Mouse (Mus musculus): Measurements from ENCODE around the gene Gm17545. TPM values are rescaled to one million over a fixed set of nuclear protein-coding genes. Genes with fewer than 3 reads are reported as not detected.

Gm17545 gene
- polyA plus RNA-seq, 1 experiment from 2014 or later: not detected

DNA sequence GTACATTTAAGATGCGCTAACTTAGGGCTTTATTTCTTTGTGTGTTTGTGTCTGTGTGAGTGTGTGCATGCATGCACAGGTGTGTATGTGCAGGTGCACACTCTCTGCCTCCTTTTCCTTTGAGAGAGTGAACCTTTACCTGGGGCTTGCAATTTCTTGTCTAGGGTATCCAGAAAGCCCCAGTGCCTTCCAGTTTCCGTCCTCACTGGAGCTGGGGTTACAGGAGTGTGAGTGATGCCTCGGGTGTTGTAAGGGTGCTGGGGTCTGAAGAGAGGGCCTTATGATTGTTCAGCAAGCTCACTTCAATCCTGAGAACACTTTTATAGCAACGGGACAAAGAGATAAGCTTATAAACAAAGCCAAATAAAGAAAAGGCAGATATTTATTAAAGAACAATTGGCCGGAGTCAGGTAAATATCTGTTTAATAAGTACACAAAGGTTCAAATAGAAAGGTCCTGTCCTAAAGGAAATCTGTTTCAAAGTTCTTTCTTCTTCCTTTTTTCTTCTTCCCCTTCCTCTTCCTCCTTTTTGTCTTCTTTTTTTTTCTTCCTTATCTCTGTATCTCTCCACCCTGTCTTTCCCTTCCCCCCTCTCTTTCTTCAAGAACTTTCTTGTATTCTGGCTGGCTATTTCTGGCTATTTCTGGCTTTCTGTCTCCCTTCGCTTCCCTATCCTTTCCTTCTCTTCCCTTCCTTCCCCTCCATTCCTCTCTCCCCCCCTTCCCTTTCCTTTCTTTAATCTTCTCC is 43.1 kb downstream of the Gm17545 start:
- WGBS: 62% methylated on average over 6 of the region's 6 CpGs
- H3K9ac ChIP-seq (ENCODE audit: low read length): no peak overlapping the region
- no peak for ATAC-seq (ENCODE audit: low FRiP score, low TSS enrichment)
- no peak for DNase-seq (ENCODE audit: low spot score)
- no peaks in the 10 kb centered on the region for H3K9me3 ChIP-seq (ENCODE audit: control insufficient read depth, low read length)
- H3K4me3 ChIP-seq (ENCODE audit: low read depth, low read length): no peak overlapping the region
- H3K27ac ChIP-seq (replicated peaks): no peak overlapping the region
- H3K4me1 ChIP-seq (replicated peaks; ENCODE audit: control insufficient read depth, insufficient read depth): no peaks in the 10 kb centered on the region
- H3K27me3 ChIP-seq (ENCODE audit: control insufficient read depth, insufficient read depth, low read length): no peaks in the 10 kb centered on the region
- H3K36me3 ChIP-seq (ENCODE audit: control insufficient read depth, insufficient read depth, low read length): no peaks in the 10 kb centered on the region
- TF ChIP-seq EP300 (optimal IDR thresholded peaks at IDR 0.05) (no peak), CTCF (IDR thresholded peaks at IDR 0.05; ENCODE audit: low read depth) (no peak)
- H3K4me2 ChIP-seq (replicated peaks; ENCODE audit: low read depth): no peak overlapping the region

- Histone ChIP-seq H3K36me3 (ENCODE audit: control insufficient read depth, insufficient read depth, low read length) (no peaks in the 10 kb centered on the region), H3K27me3 (ENCODE audit: control insufficient read depth, insufficient read depth, low read length) (no peaks in the 10 kb centered on the region), H3K9me3 (ENCODE audit: control insufficient read depth, low read length) (no peaks in the 10 kb centered on the region), H3K4me3 (ENCODE audit: low read depth, low read length) (no peak overlapping the region), H3K27ac (replicated peaks) (no peak overlapping the region), H3K4me1 (replicated peaks; ENCODE audit: control insufficient read depth, insufficient read depth) (no peaks in the 10 kb centered on the region), H3K4me2 (replicated peaks; ENCODE audit: low read depth) (no peak overlapping the region), H3K9ac (ENCODE audit: low read length) (no peak overlapping the region)
- no peak for TF ChIP-seq EP300 (optimal IDR thresholded peaks at IDR 0.05)
- no peak for TF ChIP-seq CTCF (IDR thresholded peaks at IDR 0.05; ENCODE audit: low read depth)
- DNase-seq (ENCODE audit: low spot score): no peak
- ATAC-seq (ENCODE audit: low FRiP score, low TSS enrichment): no peak
- 31% methylated on average over 2 of the region's 2 CpGs for WGBS
Observed at GRCm38 (mm10) chr9:22502972-22503371, 48.9 kb downstream of the Gm17545 start.

DNA sequence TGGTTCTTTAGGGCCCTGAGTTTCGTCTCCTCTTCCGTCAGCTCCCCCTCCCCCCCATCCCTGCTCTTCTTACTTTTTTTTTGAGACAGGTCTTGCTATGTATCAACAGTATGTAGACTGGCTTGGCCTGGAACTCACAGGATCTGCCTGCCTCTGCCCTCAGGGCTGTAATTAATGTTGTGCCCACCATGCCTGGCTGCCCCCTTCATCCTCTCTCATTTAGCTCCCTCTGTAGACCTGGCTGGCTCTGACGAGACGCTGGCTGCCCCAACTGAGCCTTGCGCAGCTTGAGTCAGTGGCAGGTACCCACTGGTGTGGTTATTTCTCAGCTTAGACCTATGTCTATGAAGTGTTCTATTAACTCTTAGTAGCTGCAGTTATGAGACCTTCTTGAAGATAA is 49.5 kb downstream of the Gm17545 start:
- Histone ChIP-seq H3K4me3 (ENCODE audit: low read depth, low read length) (no peak overlapping the region), H3K27me3 (ENCODE audit: control insufficient read depth, insufficient read depth, low read length) (no peaks in the 10 kb centered on the region), H3K36me3 (ENCODE audit: control insufficient read depth, insufficient read depth, low read length) (no peaks in the 10 kb centered on the region), H3K4me1 (replicated peaks; ENCODE audit: control insufficient read depth, insufficient read depth) (no peaks in the 10 kb centered on the region), H3K9ac (ENCODE audit: low read length) (no peak overlapping the region), H3K9me3 (ENCODE audit: control insufficient read depth, low read length) (no peaks in the 10 kb centered on the region), H3K27ac (replicated peaks) (no peak overlapping the region), H3K4me2 (replicated peaks; ENCODE audit: low read depth) (no peak overlapping the region)
- ATAC-seq (ENCODE audit: low FRiP score, low TSS enrichment): no peak
- no peak for DNase-seq (ENCODE audit: low spot score)
- TF ChIP-seq EP300 (optimal IDR thresholded peaks at IDR 0.05) (no peak), CTCF (IDR thresholded peaks at IDR 0.05; ENCODE audit: low read depth) (no peak)
- 84% methylated on average over 5 of the region's 5 CpGs for WGBS

- no peaks in the 10 kb centered on the region for H3K27me3 ChIP-seq (ENCODE audit: control insufficient read depth, insufficient read depth, low read length)
- H3K4me2 ChIP-seq (replicated peaks; ENCODE audit: low read depth): no peak overlapping the region
- TF ChIP-seq CTCF (IDR thresholded peaks at IDR 0.05; ENCODE audit: low read depth) (no peak), EP300 (optimal IDR thresholded peaks at IDR 0.05) (no peak)
- no peak for ATAC-seq (ENCODE audit: low FRiP score, low TSS enrichment)
- no peaks in the 10 kb centered on the region for H3K9me3 ChIP-seq (ENCODE audit: control insufficient read depth, low read length)
- no peaks in the 10 kb centered on the region for H3K36me3 ChIP-seq (ENCODE audit: control insufficient read depth, insufficient read depth, low read length)
- H3K27ac ChIP-seq (replicated peaks): no peak overlapping the region
- DNase-seq (ENCODE audit: low spot score): no peak
- no peak overlapping the region for H3K4me3 ChIP-seq (ENCODE audit: low read depth, low read length)
- no peaks in the 10 kb centered on the region for H3K4me1 ChIP-seq (replicated peaks; ENCODE audit: control insufficient read depth, insufficient read depth)
- WGBS: 85% methylated on average over 2 of the region's 2 CpGs
- H3K9ac ChIP-seq (ENCODE audit: low read length): no peak overlapping the region
Observed at GRCm38 (mm10) chr9:22505574-22505973, 51.5 kb downstream of the Gm17545 start.

Other genes with a start within 250 kb of the Gm17545 start
- 12.2 and 12.9 TPM in 2 replicates for gene Zfp809, start 228.6 kb upstream of the Gm17545 start, polyA plus RNA-seq (2015; fragmentation: Nextera tagmentation; extraction: Ambion mirVana)
- gene Zfp599, start 194.4 kb upstream of the Gm17545 start, polyA plus RNA-seq (2015; fragmentation: Nextera tagmentation; extraction: Ambion mirVana): 1.2 and 1.4 TPM in 2 replicates
- 10.1 and 10.2 TPM in 2 replicates for gene Zfp810, start 146.6 kb upstream of the Gm17545 start, polyA plus RNA-seq (2015; fragmentation: Nextera tagmentation; extraction: Ambion mirVana)
- gene Anln, start 65.1 kb upstream of the Gm17545 start, polyA plus RNA-seq (2015; fragmentation: Nextera tagmentation; extraction: Ambion mirVana): 13.3 and 15.7 TPM in 2 replicates
- gene 9530077C05Rik, start 42.8 kb upstream of the Gm17545 start, polyA plus RNA-seq (2015; fragmentation: Nextera tagmentation; extraction: Ambion mirVana): 2.2 and 2.8 TPM in 2 replicates
- gene Rp9, start 15.5 kb downstream of the Gm17545 start, polyA plus RNA-seq (2015; fragmentation: Nextera tagmentation; extraction: Ambion mirVana): 62.1 and 65.0 TPM in 2 replicates
- 4.0 and 5.8 TPM in 2 replicates for gene Bbs9, start 21.4 kb downstream of the Gm17545 start, polyA plus RNA-seq (2015; fragmentation: Nextera tagmentation; extraction: Ambion mirVana)